ENCODE assay signal across 8 mouse cellular contexts in the genomic region with DNA sequence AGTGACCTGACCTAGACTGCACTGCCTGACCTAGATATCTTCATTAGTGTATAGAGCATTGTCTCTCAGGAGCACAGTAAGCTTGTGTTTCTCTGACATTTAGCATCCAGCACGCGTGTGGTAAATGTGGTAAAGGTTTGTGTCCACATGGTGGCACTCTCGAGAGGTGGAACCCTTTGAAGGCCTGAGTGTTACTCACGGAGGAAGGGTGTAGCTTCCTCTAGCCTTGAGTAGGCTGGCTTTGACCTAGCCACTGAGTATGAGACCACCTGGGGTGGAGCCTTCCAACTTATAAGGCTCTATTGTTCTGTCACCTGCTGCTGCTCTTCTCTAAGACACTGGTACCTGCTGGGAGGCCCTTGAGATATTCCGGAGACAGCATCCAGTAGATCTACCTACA. TPM values are rescaled to one million over a fixed set of nuclear protein-coding genes. Genes with fewer than 3 reads are reported as not detected.
DNase-seq lines count a peak whose midpoint lies in the region; ATAC-seq and TF ChIP-seq lines count a peak whose summit lies in the region.
"Had no signal": no experiment of that assay in that cellular context is flagged by ENCODE, and none has a peak within 500 bp of the region (broad histone marks: within the 10 kb centered on the region; RNA-seq: fewer than 3 reads in every experiment).

No protein-coding gene starts in this region.

- ATAC-seq in granulocyte monocyte progenitor cell, adult 5-6 weeks (replicated peaks; ENCODE audit: poor library complexity, severe bottlenecking) = peak; percentile 93
- ATAC-seq in kidney, postnatal 0 days (replicated peaks; ENCODE audit: low FRiP score, low read depth) = no peak

- no peaks in the 10 kb centered on the region for H3K4me1 ChIP-seq in kidney, postnatal 0 days (replicated peaks; ENCODE audit: insufficient read depth, low read length)

- H3K9ac ChIP-seq in kidney, postnatal 0 days (ENCODE audit: low read depth, low read length) = no peak overlapping the region

- H3K4me3 ChIP-seq in kidney, postnatal 0 days (replicated peaks; ENCODE audit: low read depth, low read length) = no peak overlapping the region
- H3K4me3 ChIP-seq: myocyte had no signal

- TF ChIP-seq CTCF in kidney, postnatal 0 days (IDR thresholded peaks at IDR 0.05; ENCODE audit: low read depth) = peak; percentile 75

- no peak overlapping the region for H3K4me2 ChIP-seq in kidney, postnatal 0 days (ENCODE audit: low read length)

- WGBS in kidney, postnatal 0 days = 18% methylated on average over 5 of the region's 5 CpGs

- no peak overlapping the region for H3K27ac ChIP-seq in kidney, postnatal 0 days

- H3K36me3 ChIP-seq in kidney, postnatal 0 days (ENCODE audit: insufficient read depth, low read length) = 0 out of 2 replicates have a peak, but pooled peaks cover 6% of the 10 kb centered on the region

- no peaks in the 10 kb centered on the region for H3K27me3 ChIP-seq in kidney, postnatal 0 days (ENCODE audit: insufficient read depth, low read length)

- DNase-seq in urinary bladder, postnatal 25 days (ENCODE audit: low spot score) = peak; percentile 47
- DNase-seq in urinary bladder, adult 2 months (ENCODE audit: low spot score) = no peak
- DNase-seq in adrenal gland, postnatal 10 days = peak; percentile 85
- DNase-seq in kidney, postnatal 0 days (ENCODE audit: low spot score) = peak; percentile 81
- peak; percentile 84 for DNase-seq in lung, postnatal 14 days
- DNase-seq in spleen, postnatal 4 days (ENCODE audit: low spot score in 2 of 2) = peak; percentile 77 to 83

- H3K9me3 ChIP-seq in kidney, postnatal 0 days (replicated peaks; ENCODE audit: low read length) = no peaks in the 10 kb centered on the region

RNA-seq across cellular contexts. Expression of gene Trim25, which starts 5.6 kb away (rescaled TPM):
- polyA plus RNA-seq in urinary bladder, adult 2 months (2012; rRNA removed) = 12.9 and 18.2 TPM in 2 replicates
- 10 to 100 TPM; 84.3 to 86.7 TPM for total RNA-seq in adrenal gland, postnatal 10 days (2021)
- 26.9 and 32.2 TPM in 2 replicates for total RNA-seq in granulocyte monocyte progenitor cell, adult 5-6 weeks (2014; fragmentation: Nextera tagmentation)
- total RNA-seq in granulocyte monocyte progenitor cell, adult 5-6 weeks (2017) = 14.0 and 18.4 TPM in 2 replicates
- polyA plus RNA-seq in kidney, postnatal 0 days (2015; fragmentation: Nextera tagmentation; extraction: Ambion mirVana) = 17.6 and 18.3 TPM in 2 replicates

RNA-seq across cellular contexts. Expression of gene Coil, which starts 23.6 kb away (rescaled TPM):
- polyA plus RNA-seq in urinary bladder, adult 2 months (2012; rRNA removed) = 9.7 and 10.9 TPM in 2 replicates
- 10 to 100 TPM in 1 of 2 experiments, 1 to 10 TPM in 1; 9.1 to 10.9 TPM for total RNA-seq in adrenal gland, postnatal 10 days (2021)
- 9.1 and 16.2 TPM in 2 replicates for total RNA-seq in granulocyte monocyte progenitor cell, adult 5-6 weeks (2014; fragmentation: Nextera tagmentation)
- total RNA-seq in granulocyte monocyte progenitor cell, adult 5-6 weeks (2017) = 8.4 and 17.7 TPM in 2 replicates
- 10.9 and 12.1 TPM in 2 replicates for polyA plus RNA-seq in kidney, postnatal 0 days (2015; fragmentation: Nextera tagmentation; extraction: Ambion mirVana)

RNA-seq across cellular contexts. Expression of gene Elobl, which starts 26.9 kb away (rescaled TPM):
- not detected in 2 replicates for polyA plus RNA-seq in urinary bladder, adult 2 months (2012; rRNA removed)
- not detected for total RNA-seq in adrenal gland, postnatal 10 days (2021)
- not detected in 2 replicates for total RNA-seq in granulocyte monocyte progenitor cell, adult 5-6 weeks (2014; fragmentation: Nextera tagmentation)
- total RNA-seq in granulocyte monocyte progenitor cell, adult 5-6 weeks (2017) = not detected in 2 replicates
- polyA plus RNA-seq in kidney, postnatal 0 days (2015; fragmentation: Nextera tagmentation; extraction: Ambion mirVana) = not detected in 2 replicates

RNA-seq across cellular contexts. Expression of gene Scpep1, which starts 38.4 kb away (rescaled TPM):
- polyA plus RNA-seq in urinary bladder, adult 2 months (2012; rRNA removed) = 94.2 and 94.3 TPM in 2 replicates
- total RNA-seq in adrenal gland, postnatal 10 days (2021) = 100 to 1,000 TPM; 116 to 118 TPM
- 18.1 and 22.3 TPM in 2 replicates for total RNA-seq in granulocyte monocyte progenitor cell, adult 5-6 weeks (2014; fragmentation: Nextera tagmentation)
- 11.5 and 13.4 TPM in 2 replicates for total RNA-seq in granulocyte monocyte progenitor cell, adult 5-6 weeks (2017)
- 149 and 169 TPM in 2 replicates for polyA plus RNA-seq in kidney, postnatal 0 days (2015; fragmentation: Nextera tagmentation; extraction: Ambion mirVana)
